Mouse (Mus musculus) kidney, postnatal 10 days (tissue): ENCODE measurements around the gene Gm12216.

Source experiments
- DNase-seq: peaks from one replicate; pipeline ENCODE4 v3.0.0; 2021; ENCODE audit warnings: mixed read lengths

Gene Gm12216

GRCm38 (mm10) chr11:53769760-53770124, 89.3 kb downstream of the Gm12216 start, which contains the start of gene Irf1:
Gene Irf1 (plus strand): TSS chr11:53770014.
- DNase-seq, result peak; percentile 96

GRCm38 (mm10) chr11:53769185-53769576, 89.9 kb downstream of the Gm12216 start:
- DNase-seq, result no peak

- DNase-seq, result no peak
These were observed 90.5 kb downstream of the Gm12216 start for GRCm38 (mm10) chr11:53768422-53769184.

GRCm38 (mm10) chr11:53764581-53764980, 94.5 kb downstream of the Gm12216 start:
- DNase-seq, result no peak

- DNase-seq, result peak; percentile 95
These were observed 95.4 kb downstream of the Gm12216 start for GRCm38 (mm10) chr11:53763496-53764140.

GRCm38 (mm10) chr11:53762827-53763495, 96.1 kb downstream of the Gm12216 start:
- peak; percentile 96 for DNase-seq

GRCm38 (mm10) chr11:53762426-53762825, 96.6 kb downstream of the Gm12216 start:
- no peak for DNase-seq

- DNase-seq, result peak; percentile 93
These were observed 97.2 kb downstream of the Gm12216 start for GRCm38 (mm10) chr11:53761822-53762221.

- DNase-seq, result no peak
These were observed 97.8 kb downstream of the Gm12216 start for GRCm38 (mm10) chr11:53761284-53761683.

GRCm38 (mm10) chr11:53759545-53760406, 99.3 kb downstream of the Gm12216 start:
- peak; percentile 32 for DNase-seq

- peak; percentile 53 for DNase-seq
These were observed 100.2 kb downstream of the Gm12216 start for GRCm38 (mm10) chr11:53758791-53759351.

GRCm38 (mm10) chr11:53758033-53758432, 101.0 kb downstream of the Gm12216 start:
- peak; percentile 16 for DNase-seq

- peak; percentile 25 for DNase-seq
These were observed 101.4 kb downstream of the Gm12216 start for GRCm38 (mm10) chr11:53757612-53758011.

GRCm38 (mm10) chr11:53755011-53755595, 104.0 kb downstream of the Gm12216 start:
- DNase-seq, result no peak

GRCm38 (mm10) chr11:53749716-53750352, 109.2 kb downstream of the Gm12216 start:
- no peak for DNase-seq

- no peak for DNase-seq
These were observed 109.8 kb downstream of the Gm12216 start for GRCm38 (mm10) chr11:53749306-53749705.

- DNase-seq, result no peak
These were observed 110.4 kb downstream of the Gm12216 start for GRCm38 (mm10) chr11:53748614-53749013.

GRCm38 (mm10) chr11:53747985-53748384, 111.1 kb downstream of the Gm12216 start:
- DNase-seq, result no peak

- no peak for DNase-seq
These were observed 113.8 kb downstream of the Gm12216 start for GRCm38 (mm10) chr11:53745260-53745659.

- peak; percentile 41 for DNase-seq
These were observed 116.7 kb downstream of the Gm12216 start for GRCm38 (mm10) chr11:53742353-53742752.

GRCm38 (mm10) chr11:53737573-53737946, 121.5 kb downstream of the Gm12216 start:
- peak; percentile 79 for DNase-seq
